Comparison of ENCODE assay signal across 8 mouse cellular contexts in the genomic region with DNA sequence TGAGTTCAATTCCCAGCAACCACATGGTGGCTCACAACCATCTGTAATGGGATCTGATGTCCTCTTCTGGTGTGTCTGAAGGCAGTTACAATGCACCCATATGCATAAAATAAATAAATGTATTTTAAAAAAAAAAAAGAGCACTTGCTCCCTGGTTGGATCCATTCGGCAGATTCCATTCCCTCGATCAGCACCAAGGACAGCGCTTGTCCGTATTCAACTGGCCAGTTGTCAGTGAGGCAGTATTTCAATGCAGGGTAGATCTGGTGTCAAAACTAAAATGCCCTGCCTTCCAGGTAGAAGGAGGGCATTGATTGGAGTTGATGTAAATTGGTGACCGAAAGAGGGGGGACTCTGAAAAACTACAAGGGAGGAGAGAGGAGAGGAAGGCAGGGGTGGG.
A peak's percentile ranks its signal among the peaks of the same experiment; 100 is the strongest.
DNase-seq lines count a peak whose midpoint lies in the region.

No protein-coding gene starts in this region.

- intact Hi-C loops in gastrocnemius, postnatal 36 days (cut with DNase I): no loop called here
- intact Hi-C loops in left cerebral cortex, postnatal 14 days (cut with DNase I): no loop called here
- intact Hi-C loops in left cerebral cortex, postnatal 36 days (cut with DNase I): no loop called here

- DNase-seq in gastrocnemius, adult 18-20 months (ENCODE audit: low spot score): peak; percentile 36
- DNase-seq in gastrocnemius, postnatal 36 days: no peak
- peak; percentile 13 for DNase-seq in thymus, postnatal 0 days (ENCODE audit: low spot score)
- DNase-seq in thymus, postnatal 36 days: no peak
- DNase-seq in kidney, postnatal 14 days: peak; percentile 57
- DNase-seq in testis, postnatal 14 days (ENCODE audit: low spot score): peak; percentile 32
- no peak for DNase-seq in left cerebral cortex, postnatal 14 days (ENCODE audit: low spot score in 2 of 2)
- no peak for DNase-seq in left cerebral cortex, postnatal 36 days (ENCODE audit: low spot score in 2 of 2)

Comparison
In these comparisons a context has a peak if more than half of its experiments do, and no peak if none do; other contexts are left out.
1. DNase-seq: peak in gastrocnemius, adult 18-20 months (single experiment), thymus, postnatal 0 days (single experiment), kidney, postnatal 14 days (single experiment) and testis, postnatal 14 days (single experiment); none in gastrocnemius, postnatal 36 days (0 of 2), thymus, postnatal 36 days (0 of 2), left cerebral cortex, postnatal 14 days (0 of 2) and left cerebral cortex, postnatal 36 days (0 of 2).